Mouse (Mus musculus): Measurements from ENCODE around the gene Adgrl3. TPM values are rescaled to one million over a fixed set of nuclear protein-coding genes. Genes with fewer than 3 reads are reported as not detected.

Adgrl3 gene
- polyA plus RNA-seq, 1 experiment from 2014 or later = 1.1 TPM

DNA sequence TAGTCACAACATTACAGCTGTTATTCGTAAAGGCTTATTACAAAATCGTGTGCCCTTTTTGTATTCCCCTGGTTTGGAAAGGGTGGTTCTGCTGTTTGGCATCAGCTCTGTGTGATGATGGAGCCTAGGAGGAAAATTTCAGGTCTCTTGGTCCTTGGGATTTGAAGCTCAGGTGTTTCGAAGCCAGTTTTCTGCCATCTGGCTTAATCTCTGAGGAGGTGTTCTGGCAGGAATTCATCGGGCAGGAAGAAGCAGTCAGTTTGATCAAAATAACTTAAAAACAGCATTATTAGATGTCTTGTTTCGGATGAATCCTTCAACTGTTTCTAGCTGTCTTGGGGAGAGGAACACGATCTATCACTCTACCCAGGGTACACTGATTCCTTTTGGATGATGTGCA, 140.5 kb downstream of the Adgrl3 start:
- ATAC-seq (no peak), DNase-seq (no peak)
- Histone ChIP-seq H3K9ac (replicated peaks) (no peak overlapping the region), H3K9me3 (ENCODE audit: low read length) (no peaks in the 10 kb centered on the region), H3K4me3 (ENCODE audit: low read depth, low read length) (no peak overlapping the region), H3K27me3 (ENCODE audit: insufficient read depth, low read length) (no peaks in the 10 kb centered on the region), H3K36me3 (replicated peaks; ENCODE audit: insufficient read depth, low read length) (no peaks in the 10 kb centered on the region), H3K4me2 (ENCODE audit: low read depth, low read length) (no peak overlapping the region), H3K27ac (ENCODE audit: low read depth) (no peak overlapping the region), H3K4me1 (ENCODE audit: insufficient read depth) (no peaks in the 10 kb centered on the region)
- TF ChIP-seq EP300 (IDR thresholded peaks at IDR 0.05; ENCODE audit: low read depth) = no peak
- no peak for TF ChIP-seq CTCF (IDR thresholded peaks at IDR 0.05; ENCODE audit: low read depth)
- 79% methylated on average over 6 of the region's 6 CpGs for WGBS (ENCODE audit: insufficient replicate concordance)

DNA sequence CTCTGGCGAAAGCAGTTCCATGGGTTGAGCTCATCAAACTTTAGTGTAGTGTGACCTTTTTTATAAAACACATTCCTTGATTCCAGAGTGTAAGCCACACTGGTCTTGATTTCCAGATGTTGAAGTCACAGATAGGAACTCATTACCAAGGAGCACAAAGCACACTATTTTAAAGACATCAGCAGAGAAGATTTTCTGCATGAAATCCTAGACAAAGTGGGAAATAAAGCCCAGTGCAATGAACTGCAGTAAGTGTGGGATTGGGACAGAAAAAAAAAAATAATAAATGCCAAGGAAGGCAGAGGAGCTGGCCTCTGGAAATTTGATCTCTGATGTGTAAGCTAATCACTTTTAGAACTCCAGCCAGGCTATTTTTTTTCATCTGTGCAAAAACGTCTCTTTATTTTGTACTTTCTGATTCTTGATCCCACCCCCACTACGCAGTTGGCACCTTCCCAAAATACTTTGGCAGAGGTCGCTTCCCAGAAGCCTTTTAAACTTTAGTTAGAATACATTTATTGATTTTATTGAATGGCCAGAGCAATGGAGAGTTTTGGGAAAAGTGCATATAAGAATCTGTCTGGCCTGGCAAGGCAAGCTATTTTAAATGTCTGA, 169.0 kb downstream of the Adgrl3 start:
- no peak overlapping the region for H3K4me2 ChIP-seq (ENCODE audit: low read depth, low read length)
- H3K36me3 ChIP-seq (replicated peaks; ENCODE audit: insufficient read depth, low read length) = no peaks in the 10 kb centered on the region
- H3K27ac ChIP-seq (ENCODE audit: low read depth) = no peak overlapping the region
- no peak overlapping the region for H3K4me3 ChIP-seq (ENCODE audit: low read depth, low read length)
- H3K27me3 ChIP-seq (ENCODE audit: insufficient read depth, low read length) = no peaks in the 10 kb centered on the region
- DNase-seq = no peak
- no peak for ATAC-seq
- no peaks in the 10 kb centered on the region for H3K9me3 ChIP-seq (ENCODE audit: low read length)
- TF ChIP-seq EP300 (IDR thresholded peaks at IDR 0.05; ENCODE audit: low read depth) (no peak), CTCF (IDR thresholded peaks at IDR 0.05; ENCODE audit: low read depth) (no peak)
- H3K9ac ChIP-seq (replicated peaks) = no peak overlapping the region
- H3K4me1 ChIP-seq (ENCODE audit: insufficient read depth) = no peaks in the 10 kb centered on the region
- WGBS (ENCODE audit: insufficient replicate concordance) = 50% methylated on average over 4 of the region's 4 CpGs

DNA sequence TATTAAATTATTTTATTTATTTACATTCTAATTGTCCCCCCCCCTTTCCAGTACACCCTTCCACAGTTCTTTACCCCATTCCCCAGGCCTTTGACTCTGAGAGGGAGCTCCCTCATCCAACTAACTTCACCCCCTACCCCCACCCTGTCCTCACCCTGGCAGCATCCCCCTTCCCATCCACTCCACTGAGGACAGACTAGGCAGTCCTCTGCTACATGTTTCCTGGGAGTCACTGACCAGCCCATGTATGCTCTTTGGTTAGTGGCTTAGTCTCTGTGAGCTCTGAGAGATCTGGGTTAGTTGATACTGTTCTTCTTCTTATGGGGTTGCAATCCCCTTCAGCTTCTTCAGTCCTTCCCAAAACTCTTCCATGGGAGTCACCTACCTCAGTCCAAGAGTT, 180.4 kb downstream of the Adgrl3 start:
- H3K36me3 ChIP-seq (replicated peaks; ENCODE audit: insufficient read depth, low read length) = no peaks in the 10 kb centered on the region
- H3K4me2 ChIP-seq (ENCODE audit: low read depth, low read length) = no peak overlapping the region
- no peak overlapping the region for H3K4me3 ChIP-seq (ENCODE audit: low read depth, low read length)
- H3K4me1 ChIP-seq (ENCODE audit: insufficient read depth) = no peaks in the 10 kb centered on the region
- no peak overlapping the region for H3K9ac ChIP-seq (replicated peaks)
- ATAC-seq (no peak), DNase-seq (no peak)
- no peak overlapping the region for H3K27ac ChIP-seq (ENCODE audit: low read depth)
- no peak for TF ChIP-seq EP300 (IDR thresholded peaks at IDR 0.05; ENCODE audit: low read depth)
- no peak for TF ChIP-seq CTCF (IDR thresholded peaks at IDR 0.05; ENCODE audit: low read depth)
- no peaks in the 10 kb centered on the region for H3K27me3 ChIP-seq (ENCODE audit: insufficient read depth, low read length)
- no peaks in the 10 kb centered on the region for H3K9me3 ChIP-seq (ENCODE audit: low read length)

DNA sequence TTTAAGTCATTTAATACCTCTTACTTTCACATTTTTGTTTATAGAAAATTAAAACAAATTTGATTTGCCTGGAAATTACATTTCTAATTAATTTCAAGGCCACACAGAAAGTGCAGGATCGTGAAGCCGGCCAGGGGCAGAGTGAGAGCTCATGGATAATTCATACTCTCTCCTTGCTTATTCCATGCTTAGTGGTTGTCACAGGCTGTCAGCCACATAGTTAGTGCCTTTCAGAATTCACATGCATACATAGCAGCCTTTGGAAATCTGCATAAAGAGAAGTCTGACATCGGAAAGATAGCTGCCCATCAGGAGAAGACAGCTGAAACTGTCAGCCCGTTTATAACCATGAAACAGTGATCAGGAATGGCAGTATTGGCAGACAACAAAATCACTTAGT, 181.9 kb downstream of the Adgrl3 start:
- Histone ChIP-seq H3K9ac (replicated peaks) (no peak overlapping the region), H3K9me3 (ENCODE audit: low read length) (no peaks in the 10 kb centered on the region), H3K4me1 (ENCODE audit: insufficient read depth) (no peaks in the 10 kb centered on the region), H3K4me2 (ENCODE audit: low read depth, low read length) (no peak overlapping the region), H3K36me3 (replicated peaks; ENCODE audit: insufficient read depth, low read length) (no peaks in the 10 kb centered on the region), H3K27ac (ENCODE audit: low read depth) (no peak overlapping the region), H3K27me3 (ENCODE audit: insufficient read depth, low read length) (no peaks in the 10 kb centered on the region), H3K4me3 (ENCODE audit: low read depth, low read length) (no peak overlapping the region)
- WGBS (ENCODE audit: insufficient replicate concordance) = 80% methylated on average over 4 of the region's 4 CpGs
- no peak for ATAC-seq
- no peak for DNase-seq
- TF ChIP-seq EP300 (IDR thresholded peaks at IDR 0.05; ENCODE audit: low read depth) = no peak
- TF ChIP-seq CTCF (IDR thresholded peaks at IDR 0.05; ENCODE audit: low read depth) = no peak

DNA sequence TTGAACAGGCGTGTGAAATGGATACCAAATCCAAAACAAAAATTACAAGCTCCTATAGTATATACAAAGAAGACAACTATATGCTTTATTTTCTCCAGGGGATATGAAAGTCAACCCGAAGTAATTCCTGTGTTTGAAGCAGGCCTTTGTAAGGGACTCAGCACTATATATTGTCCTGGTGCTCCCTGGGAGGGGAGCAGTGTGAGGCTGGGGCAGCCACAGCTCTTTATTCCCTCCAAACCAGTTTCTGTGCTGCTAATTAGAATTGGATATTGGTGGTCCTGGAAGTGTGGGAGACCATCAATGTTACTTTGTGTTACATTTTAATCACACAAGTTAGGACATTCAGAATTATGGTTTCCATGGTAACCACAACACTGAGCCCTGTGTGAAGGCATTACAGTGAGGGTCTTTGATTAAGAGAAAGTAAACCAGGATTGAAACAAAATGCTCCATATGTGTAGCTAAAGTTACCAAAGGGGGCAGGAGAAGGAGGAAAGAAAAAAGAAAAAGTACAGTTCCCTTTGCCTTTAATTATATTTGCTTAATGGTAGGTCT, 198.6 kb downstream of the Adgrl3 start:
- H3K4me2 ChIP-seq (ENCODE audit: low read depth, low read length) = no peak overlapping the region
- H3K9me3 ChIP-seq (ENCODE audit: low read length) = no peaks in the 10 kb centered on the region
- 69% methylated on average over 2 of the region's 2 CpGs for WGBS (ENCODE audit: insufficient replicate concordance)
- no peak for TF ChIP-seq CTCF (IDR thresholded peaks at IDR 0.05; ENCODE audit: low read depth)
- no peak overlapping the region for H3K9ac ChIP-seq (replicated peaks)
- H3K4me1 ChIP-seq (ENCODE audit: insufficient read depth) = no peaks in the 10 kb centered on the region
- no peaks in the 10 kb centered on the region for H3K27me3 ChIP-seq (ENCODE audit: insufficient read depth, low read length)
- no peak overlapping the region for H3K27ac ChIP-seq (ENCODE audit: low read depth)
- no peak for DNase-seq
- no peak overlapping the region for H3K4me3 ChIP-seq (ENCODE audit: low read depth, low read length)
- H3K36me3 ChIP-seq (replicated peaks; ENCODE audit: insufficient read depth, low read length) = no peaks in the 10 kb centered on the region
- ATAC-seq = no peak

DNA sequence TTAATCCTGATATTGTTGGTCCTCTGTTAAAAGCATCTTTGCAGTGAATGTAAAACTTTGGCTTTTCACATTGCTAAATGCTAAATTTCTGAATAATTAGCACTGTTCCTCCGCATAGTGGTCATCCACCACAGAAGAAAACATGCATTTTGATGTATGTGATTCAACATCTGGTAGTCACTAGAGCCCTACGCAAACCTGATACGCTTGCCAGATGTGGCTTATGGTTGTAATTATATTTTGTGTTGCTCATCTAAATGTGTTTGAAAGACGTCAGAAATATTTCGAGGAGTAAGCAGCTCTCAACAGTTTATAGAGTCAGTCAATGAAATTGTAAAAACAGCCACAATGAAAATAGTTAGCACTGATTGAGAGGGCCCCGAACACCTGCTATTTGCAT, 204.5 kb downstream of the Adgrl3 start:
- H3K27ac ChIP-seq (ENCODE audit: low read depth) = no peak overlapping the region
- no peak overlapping the region for H3K4me2 ChIP-seq (ENCODE audit: low read depth, low read length)
- 88% methylated on average over 6 of the region's 6 CpGs for WGBS (ENCODE audit: insufficient replicate concordance)
- no peak overlapping the region for H3K4me3 ChIP-seq (ENCODE audit: low read depth, low read length)
- DNase-seq (no peak), ATAC-seq (no peak)
- no peak for TF ChIP-seq EP300 (IDR thresholded peaks at IDR 0.05; ENCODE audit: low read depth)
- no peak for TF ChIP-seq CTCF (IDR thresholded peaks at IDR 0.05; ENCODE audit: low read depth)
- no peaks in the 10 kb centered on the region for H3K36me3 ChIP-seq (replicated peaks; ENCODE audit: insufficient read depth, low read length)
- H3K4me1 ChIP-seq (ENCODE audit: insufficient read depth) = no peaks in the 10 kb centered on the region
- no peaks in the 10 kb centered on the region for H3K27me3 ChIP-seq (ENCODE audit: insufficient read depth, low read length)
- H3K9ac ChIP-seq (replicated peaks) = no peak overlapping the region
- H3K9me3 ChIP-seq (ENCODE audit: low read length) = no peaks in the 10 kb centered on the region

DNA sequence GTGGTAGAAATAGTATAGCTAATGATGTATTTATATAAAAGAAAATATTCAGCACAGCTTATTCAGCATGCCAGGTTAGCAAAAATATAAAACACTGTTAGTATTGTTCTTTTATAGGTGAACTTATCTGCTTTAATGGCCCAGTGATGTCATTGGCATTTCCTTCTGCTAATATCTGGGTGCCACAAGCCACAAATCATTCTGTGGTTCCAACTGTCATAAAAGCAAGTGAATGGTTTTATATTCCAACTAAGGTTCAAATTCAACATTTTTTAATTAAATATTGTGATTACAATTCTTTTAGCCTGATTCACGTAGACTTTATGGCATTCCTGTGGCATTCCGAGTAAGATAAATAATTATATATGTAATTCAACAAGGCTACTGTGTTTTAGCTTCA, 205.5 kb downstream of the Adgrl3 start:
- Histone ChIP-seq H3K4me3 (ENCODE audit: low read depth, low read length) (no peak overlapping the region), H3K9ac (replicated peaks) (no peak overlapping the region), H3K9me3 (ENCODE audit: low read length) (no peaks in the 10 kb centered on the region), H3K27ac (ENCODE audit: low read depth) (no peak overlapping the region), H3K4me2 (ENCODE audit: low read depth, low read length) (no peak overlapping the region), H3K4me1 (ENCODE audit: insufficient read depth) (no peaks in the 10 kb centered on the region), H3K27me3 (ENCODE audit: insufficient read depth, low read length) (no peaks in the 10 kb centered on the region), H3K36me3 (replicated peaks; ENCODE audit: insufficient read depth, low read length) (no peaks in the 10 kb centered on the region)
- DNase-seq = no peak
- TF ChIP-seq CTCF (IDR thresholded peaks at IDR 0.05; ENCODE audit: low read depth) = no peak
- 78% methylated on average over 2 of the region's 2 CpGs for WGBS (ENCODE audit: insufficient replicate concordance)
- ATAC-seq = no peak
